Mouse (Mus musculus): ENCODE measurements around the gene Xcr1.

- TF ChIP-seq CTCF (conservative IDR thresholded peaks at IDR 0.05; ENCODE audit: low read length) (no peak), NANOG (IDR thresholded peaks at IDR 0.05; ENCODE audit: borderline replicate concordance, low read length) (no peak)
Measured at GRCm38 (mm10) chr9:123869167-123869784, 7.4 kb upstream of the Xcr1 start.
